Mouse (Mus musculus) stomach, postnatal 0 days (tissue): ENCODE results near the gene Perm1.

Experiments used
- CTCF ChIP-seq: IDR thresholded peaks from 2 replicates; pipeline ENCODE4 v1.5.1; 2016; ENCODE audit warnings: antibody characterized with exemption, low read depth, mild to moderate bottlenecking, moderate library complexity
- EP300 ChIP-seq: optimal IDR thresholded peaks from 2 replicates; pipeline ENCODE3; 2016; ENCODE audit warnings: antibody characterized with exemption

DNA sequence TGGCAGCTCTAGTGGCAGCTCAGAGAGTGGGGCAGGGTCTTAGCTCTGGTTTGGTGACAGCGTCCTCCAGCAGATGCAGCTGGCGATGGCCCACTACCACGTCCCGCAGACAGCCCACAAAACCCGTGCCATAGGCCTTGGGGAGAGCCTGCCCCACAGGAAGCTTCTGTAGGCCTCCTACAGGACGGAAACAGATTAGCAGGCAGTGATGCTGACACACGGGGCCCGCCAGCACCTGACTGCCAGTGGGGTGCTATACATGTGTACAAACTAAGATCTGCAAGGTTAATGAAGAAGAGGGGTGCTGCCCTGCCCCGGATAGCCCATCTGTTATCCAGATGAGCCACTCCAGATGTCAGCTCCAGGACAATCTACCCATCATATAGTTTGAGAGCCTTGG, 49.2 kb upstream of the Perm1 start:
- peak; percentile 49 for TF ChIP-seq CTCF
- TF ChIP-seq EP300 = no peak
